Mouse (Mus musculus) lung, postnatal 0 days (tissue): ENCODE data around the gene Tcp11.

Source experiments
- CTCF ChIP-seq: IDR thresholded peaks from 2 replicates; pipeline ENCODE4 v1.5.1; 2016; ENCODE audit warnings: antibody characterized with exemption, mild to moderate bottlenecking
- EP300 ChIP-seq: IDR thresholded peaks from 2 replicates; pipeline ENCODE4 v1.6.1; 2016; ENCODE audit warnings: antibody characterized with exemption, mild to moderate bottlenecking, control low read depth

DNA sequence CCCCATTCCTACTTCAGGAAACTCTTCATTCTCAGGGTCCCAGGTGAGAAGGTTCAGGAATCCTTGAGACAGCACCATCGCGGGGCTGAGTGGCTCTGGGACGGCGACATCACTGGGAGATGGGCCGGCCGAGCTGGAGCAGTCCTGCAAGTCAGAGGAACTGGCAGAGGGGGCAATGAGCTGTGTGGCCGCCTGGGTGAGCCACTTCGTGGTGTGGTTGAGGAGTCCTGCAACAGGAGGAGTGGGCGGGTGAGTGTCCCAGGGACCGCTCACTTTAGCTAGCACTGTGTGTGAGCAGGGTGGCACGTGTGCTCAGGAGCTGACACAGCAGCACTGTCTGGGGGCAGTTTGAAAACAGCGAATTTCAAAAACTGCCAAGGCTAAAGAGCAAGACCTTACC, 11.0 kb downstream of the Tcp11 start:
- TF ChIP-seq CTCF = no peak
- TF ChIP-seq EP300 = no peak
